Mouse (Mus musculus): Measurements from ENCODE around the gene Lrrfip1. TPM values are rescaled to one million over a fixed set of nuclear protein-coding genes. Genes with fewer than 3 reads are reported as not detected.

Lrrfip1 gene
- polyA plus RNA-seq, 1 experiment from 2014 or later, result 19.6 TPM

DNA sequence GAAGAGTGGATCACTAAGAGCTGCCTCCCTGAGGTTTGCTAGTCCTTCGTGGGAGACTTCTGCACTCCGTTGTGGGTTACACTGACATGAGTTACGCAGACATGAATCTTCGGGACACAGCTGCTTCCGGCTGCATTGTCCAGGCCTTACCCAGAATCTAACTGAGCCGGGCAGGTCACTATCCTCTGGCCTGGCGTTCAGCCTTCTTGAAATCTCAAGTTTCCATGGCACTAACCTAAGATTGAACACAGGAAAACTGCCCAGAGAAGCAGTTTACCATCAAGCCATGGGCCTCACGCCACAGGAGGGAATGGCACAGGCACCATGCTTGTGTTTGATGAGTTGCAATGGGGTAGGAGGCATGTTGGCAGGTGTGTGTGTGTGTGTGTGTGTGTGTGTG is 85.8 kb downstream of the Lrrfip1 start:
- ATAC-seq (ENCODE audit: low FRiP score), result no peak
- Histone ChIP-seq H3K4me3 (replicated peaks) (no peak overlapping the region), H3K27ac (no peak overlapping the region), H3K27me3 (no peaks in the 10 kb centered on the region), H3K4me1 (peaks cover 7% of the 10 kb centered on the region), H3K4me2 (no peak overlapping the region), H3K9ac (no peak overlapping the region), H3K9me3 (no peaks in the 10 kb centered on the region), H3K36me3 (replicated peaks) (no peaks in the 10 kb centered on the region)
- WGBS, result 94% methylated on average over 8 of the region's 8 CpGs

GRCm38 (mm10) chr1:91085009-91085408 is 86.5 kb downstream of the Lrrfip1 start:
- H3K4me1 ChIP-seq, result peaks cover 7% of the 10 kb centered on the region
- H3K27me3 ChIP-seq, result no peaks in the 10 kb centered on the region
- ATAC-seq (ENCODE audit: low FRiP score), result no peak
- H3K9me3 ChIP-seq, result no peaks in the 10 kb centered on the region
- H3K9ac ChIP-seq, result no peak overlapping the region
- H3K4me2 ChIP-seq, result no peak overlapping the region
- no peak overlapping the region for H3K4me3 ChIP-seq (replicated peaks)
- 84% methylated on average over 10 of the region's 10 CpGs for WGBS
- H3K27ac ChIP-seq, result no peak overlapping the region
- no peaks in the 10 kb centered on the region for H3K36me3 ChIP-seq (replicated peaks)

- Histone ChIP-seq H3K4me2 (no peak overlapping the region), H3K9ac (no peak overlapping the region), H3K4me3 (replicated peaks) (no peak overlapping the region), H3K27me3 (no peaks in the 10 kb centered on the region), H3K27ac (no peak overlapping the region), H3K4me1 (peaks cover 7% of the 10 kb centered on the region), H3K36me3 (replicated peaks) (no peaks in the 10 kb centered on the region), H3K9me3 (no peaks in the 10 kb centered on the region)
- no peak for ATAC-seq (ENCODE audit: low FRiP score)
- WGBS, result 60% methylated on average over 2 of the region's 2 CpGs
These were observed 87.1 kb downstream of the Lrrfip1 start for GRCm38 (mm10) chr1:91085686-91086085.

DNA sequence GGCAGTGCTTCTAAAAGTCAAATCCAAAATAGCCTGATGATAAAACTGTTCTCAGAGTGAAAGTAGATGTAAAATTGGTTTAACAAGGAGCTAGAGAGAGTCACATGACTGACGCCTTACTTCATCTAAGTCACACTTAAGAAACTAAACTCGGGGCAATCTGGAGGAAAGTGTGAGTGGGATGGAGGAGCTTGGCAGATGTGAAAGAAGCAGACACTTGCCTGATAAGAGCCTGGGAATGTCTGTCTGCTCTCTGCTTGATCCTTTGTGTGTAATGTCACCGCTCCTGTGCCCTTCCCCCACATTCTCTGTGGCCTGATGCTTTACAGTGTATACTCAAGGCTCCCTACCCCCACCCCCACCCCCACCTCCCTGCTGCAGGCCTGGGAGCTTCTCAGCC is 87.8 kb downstream of the Lrrfip1 start:
- no peaks in the 10 kb centered on the region for H3K9me3 ChIP-seq
- WGBS, result 45% methylated on average over 3 of the region's 3 CpGs
- no peak overlapping the region for H3K4me2 ChIP-seq

GRCm38 (mm10) chr1:91086748-91087147 is 88.2 kb downstream of the Lrrfip1 start:
- WGBS, result 86% methylated on average over 5 of the region's 5 CpGs
- ATAC-seq (ENCODE audit: low FRiP score), result no peak
- H3K9ac ChIP-seq, result no peak overlapping the region
- H3K9me3 ChIP-seq, result no peaks in the 10 kb centered on the region
- H3K27ac ChIP-seq, result no peak overlapping the region
- H3K4me2 ChIP-seq, result no peak overlapping the region
- no peaks in the 10 kb centered on the region for H3K27me3 ChIP-seq
- H3K36me3 ChIP-seq (replicated peaks), result no peaks in the 10 kb centered on the region
- H3K4me3 ChIP-seq (replicated peaks), result no peak overlapping the region
- peaks cover 7% of the 10 kb centered on the region for H3K4me1 ChIP-seq

More for the DNA sequence above, 87.8 kb downstream of the Lrrfip1 start:
- no peak overlapping the region for H3K27ac ChIP-seq
- H3K27me3 ChIP-seq, result no peaks in the 10 kb centered on the region
- H3K4me1 ChIP-seq, result peaks cover 7% of the 10 kb centered on the region
- ATAC-seq (ENCODE audit: low FRiP score), result no peak
- H3K9ac ChIP-seq, result no peak overlapping the region
- H3K4me3 ChIP-seq (replicated peaks), result no peak overlapping the region
- no peaks in the 10 kb centered on the region for H3K36me3 ChIP-seq (replicated peaks)

DNA sequence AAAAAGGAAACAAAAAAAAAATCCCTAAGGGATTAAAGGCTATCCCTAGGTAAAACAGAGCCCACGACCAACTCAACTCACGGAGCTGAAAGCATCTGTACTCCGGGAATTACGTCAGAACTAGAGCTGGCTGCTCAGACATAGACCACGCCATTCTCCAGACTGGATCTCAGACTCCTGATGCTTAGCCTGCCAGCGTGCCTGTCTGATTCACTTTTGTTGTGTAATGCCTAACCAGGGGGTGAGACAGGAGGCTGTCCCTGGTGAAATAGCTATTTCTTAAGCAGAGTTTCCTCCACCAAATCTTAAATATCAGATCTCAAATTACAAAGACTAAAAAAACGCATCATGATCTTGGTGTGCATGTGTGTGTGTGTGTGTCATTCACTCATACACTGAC is 89.5 kb downstream of the Lrrfip1 start:
- no peaks in the 10 kb centered on the region for H3K9me3 ChIP-seq
- no peaks in the 10 kb centered on the region for H3K27me3 ChIP-seq
- no peak overlapping the region for H3K4me3 ChIP-seq (replicated peaks)
- ATAC-seq (ENCODE audit: low FRiP score), result no peak
- peaks cover 7% of the 10 kb centered on the region for H3K4me1 ChIP-seq
- H3K4me2 ChIP-seq, result no peak overlapping the region
- no peak overlapping the region for H3K27ac ChIP-seq
- WGBS, result 83% methylated on average over 7 of the region's 7 CpGs
- H3K36me3 ChIP-seq (replicated peaks), result no peaks in the 10 kb centered on the region
- no peak overlapping the region for H3K9ac ChIP-seq

GRCm38 (mm10) chr1:91088941-91089340 is 90.4 kb downstream of the Lrrfip1 start:
- Histone ChIP-seq H3K4me2 (no peak overlapping the region), H3K36me3 (replicated peaks) (no peaks in the 10 kb centered on the region), H3K9ac (no peak overlapping the region), H3K27me3 (no peaks in the 10 kb centered on the region), H3K4me3 (replicated peaks) (no peak overlapping the region), H3K27ac (no peak overlapping the region), H3K9me3 (no peaks in the 10 kb centered on the region), H3K4me1 (peaks cover 7% of the 10 kb centered on the region)
- no peak for ATAC-seq (ENCODE audit: low FRiP score)
- 91% methylated on average over 8 of the region's 8 CpGs for WGBS

DNA sequence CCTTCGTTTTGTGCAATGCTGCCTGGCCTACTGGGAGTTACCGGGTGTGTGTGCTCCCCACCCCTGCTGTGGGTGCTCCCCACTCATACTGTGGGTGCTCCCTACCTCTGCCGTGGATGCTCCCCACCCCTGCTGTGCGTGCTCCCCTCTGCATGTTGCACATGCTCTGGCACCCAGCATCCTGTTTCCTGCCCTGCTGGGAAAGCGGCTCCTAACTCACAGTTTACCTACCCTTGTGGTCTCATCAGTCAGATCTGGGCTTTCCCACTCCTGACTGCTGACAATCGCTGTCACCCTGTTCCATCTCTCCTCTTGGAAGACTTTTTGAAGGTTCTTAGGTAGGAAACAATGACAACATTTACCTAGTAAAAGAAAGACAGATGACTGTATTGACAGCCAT is 91.9 kb downstream of the Lrrfip1 start:
- 90% methylated on average over 6 of the region's 6 CpGs for WGBS
- H3K36me3 ChIP-seq (replicated peaks), result no peaks in the 10 kb centered on the region
- no peak overlapping the region for H3K4me2 ChIP-seq

GRCm38 (mm10) chr1:91092451-91092850 is 93.9 kb downstream of the Lrrfip1 start:
- H3K27ac ChIP-seq, result no peak overlapping the region
- 0 out of 2 replicates have a peak, but pooled peaks cover 2% of the 10 kb centered on the region for H3K4me1 ChIP-seq
- no peaks in the 10 kb centered on the region for H3K36me3 ChIP-seq (replicated peaks)
- H3K27me3 ChIP-seq, result no peaks in the 10 kb centered on the region
- ATAC-seq (ENCODE audit: low FRiP score), result no peak
- H3K9me3 ChIP-seq, result no peaks in the 10 kb centered on the region
- no peak overlapping the region for H3K9ac ChIP-seq
- H3K4me2 ChIP-seq, result no peak overlapping the region
- 79% methylated on average over 6 of the region's 6 CpGs for WGBS
- no peak overlapping the region for H3K4me3 ChIP-seq (replicated peaks)

More for the DNA sequence above, 91.9 kb downstream of the Lrrfip1 start:
- H3K9me3 ChIP-seq, result no peaks in the 10 kb centered on the region
- peaks cover 7% of the 10 kb centered on the region for H3K4me1 ChIP-seq
- no peak overlapping the region for H3K4me3 ChIP-seq (replicated peaks)
- H3K27me3 ChIP-seq, result no peaks in the 10 kb centered on the region
- no peak for ATAC-seq (ENCODE audit: low FRiP score)
- no peak overlapping the region for H3K27ac ChIP-seq
- no peak overlapping the region for H3K9ac ChIP-seq

GRCm38 (mm10) chr1:91093296-91093695 is 94.8 kb downstream of the Lrrfip1 start:
- 71% methylated on average over 2 of the region's 2 CpGs for WGBS
- H3K27ac ChIP-seq, result no peak overlapping the region

GRCm38 (mm10) chr1:91094001-91094400 is 95.5 kb downstream of the Lrrfip1 start:
- no peak overlapping the region for H3K9ac ChIP-seq
- no peak overlapping the region for H3K4me3 ChIP-seq (replicated peaks)
- no peak overlapping the region for H3K4me2 ChIP-seq
- H3K36me3 ChIP-seq (replicated peaks), result no peaks in the 10 kb centered on the region
- no peak for ATAC-seq (ENCODE audit: low FRiP score)
- H3K4me1 ChIP-seq, result peaks cover 7% of the 10 kb centered on the region
- H3K27ac ChIP-seq, result no peak overlapping the region
- 91% methylated on average over 5 of the region's 5 CpGs for WGBS
- no peaks in the 10 kb centered on the region for H3K27me3 ChIP-seq
- H3K9me3 ChIP-seq, result no peaks in the 10 kb centered on the region

More at GRCm38 (mm10) chr1:91093296-91093695, 94.8 kb downstream of the Lrrfip1 start:
- Histone ChIP-seq H3K4me1 (0 out of 2 replicates have a peak, but pooled peaks cover 2% of the 10 kb centered on the region), H3K9me3 (no peaks in the 10 kb centered on the region), H3K36me3 (replicated peaks) (no peaks in the 10 kb centered on the region), H3K27me3 (no peaks in the 10 kb centered on the region), H3K4me3 (replicated peaks) (no peak overlapping the region), H3K9ac (no peak overlapping the region), H3K4me2 (no peak overlapping the region)
- no peak for ATAC-seq (ENCODE audit: low FRiP score)

GRCm38 (mm10) chr1:91095258-91095657 is 96.7 kb downstream of the Lrrfip1 start:
- Histone ChIP-seq H3K9me3 (no peaks in the 10 kb centered on the region), H3K4me1 (peaks cover 7% of the 10 kb centered on the region), H3K4me3 (replicated peaks) (no peak overlapping the region), H3K4me2 (no peak overlapping the region), H3K27ac (no peak overlapping the region), H3K36me3 (replicated peaks) (no peaks in the 10 kb centered on the region), H3K9ac (no peak overlapping the region), H3K27me3 (no peaks in the 10 kb centered on the region)
- no peak for ATAC-seq (ENCODE audit: low FRiP score)
- 79% methylated on average over 3 of the region's 3 CpGs for WGBS

GRCm38 (mm10) chr1:91095853-91096252 is 97.3 kb downstream of the Lrrfip1 start:
- no peak for ATAC-seq (ENCODE audit: low FRiP score)
- H3K4me3 ChIP-seq (replicated peaks), result no peak overlapping the region
- H3K27ac ChIP-seq, result no peak overlapping the region
- no peak overlapping the region for H3K9ac ChIP-seq
- WGBS, result 61% methylated on average over 1 of the region's 1 CpGs
- no peaks in the 10 kb centered on the region for H3K27me3 ChIP-seq
- no peaks in the 10 kb centered on the region for H3K9me3 ChIP-seq
- H3K36me3 ChIP-seq (replicated peaks), result no peaks in the 10 kb centered on the region
- peaks cover 7% of the 10 kb centered on the region for H3K4me1 ChIP-seq
- H3K4me2 ChIP-seq, result no peak overlapping the region
